Mouse (Mus musculus): ENCODE data around the gene Eri3.

The Eri3 gene

GRCm38 (mm10) chr4:117577579-117577978, 27.4 kb downstream of the Eri3 start:
- no peak for DNase-seq (ENCODE audit: low spot score)

- no peak for DNase-seq (ENCODE audit: low spot score)
Observed at GRCm38 (mm10) chr4:117581626-117582025, 31.5 kb downstream of the Eri3 start.

GRCm38 (mm10) chr4:117585995-117586394, 35.8 kb downstream of the Eri3 start:
- DNase-seq (ENCODE audit: low spot score), result no peak

- DNase-seq (ENCODE audit: low spot score), result no peak
Observed at GRCm38 (mm10) chr4:117587447-117587846, 37.3 kb downstream of the Eri3 start.

- DNase-seq (ENCODE audit: low spot score), result no peak
Observed at GRCm38 (mm10) chr4:117589081-117589660, 39.0 kb downstream of the Eri3 start.

- DNase-seq (ENCODE audit: low spot score), result no peak
Observed at GRCm38 (mm10) chr4:117590781-117591180, 40.6 kb downstream of the Eri3 start.

GRCm38 (mm10) chr4:117592206-117592605, 42.0 kb downstream of the Eri3 start:
- no peak for DNase-seq (ENCODE audit: low spot score)

GRCm38 (mm10) chr4:117595293-117595692, 45.1 kb downstream of the Eri3 start:
- no peak for DNase-seq (ENCODE audit: low spot score)

GRCm38 (mm10) chr4:117599986-117600565, 49.9 kb downstream of the Eri3 start:
- DNase-seq (ENCODE audit: low spot score), result no peak

- DNase-seq (ENCODE audit: low spot score), result no peak
Observed at GRCm38 (mm10) chr4:117601338-117601776, 51.2 kb downstream of the Eri3 start.

GRCm38 (mm10) chr4:117605099-117605953, 55.2 kb downstream of the Eri3 start:
- no peak for DNase-seq (ENCODE audit: low spot score)

- DNase-seq (ENCODE audit: low spot score), result no peak
Observed at GRCm38 (mm10) chr4:117605954-117606227, 55.7 kb downstream of the Eri3 start.

GRCm38 (mm10) chr4:117606831-117607610, 56.9 kb downstream of the Eri3 start:
- no peak for DNase-seq (ENCODE audit: low spot score)

GRCm38 (mm10) chr4:117608265-117608664, 58.1 kb downstream of the Eri3 start:
- no peak for DNase-seq (ENCODE audit: low spot score)

- DNase-seq (ENCODE audit: low spot score), result no peak
Observed at GRCm38 (mm10) chr4:117609371-117610039, 59.3 kb downstream of the Eri3 start.

- no peak for DNase-seq (ENCODE audit: low spot score)
Observed at GRCm38 (mm10) chr4:117611385-117611784, 61.2 kb downstream of the Eri3 start.

GRCm38 (mm10) chr4:117611814-117612213, 61.6 kb downstream of the Eri3 start:
- no peak for DNase-seq (ENCODE audit: low spot score)

GRCm38 (mm10) chr4:117612713-117613112, 62.5 kb downstream of the Eri3 start:
- no peak for DNase-seq (ENCODE audit: low spot score)

GRCm38 (mm10) chr4:117613153-117613773, 63.1 kb downstream of the Eri3 start:
- no peak for DNase-seq (ENCODE audit: low spot score)

- DNase-seq (ENCODE audit: low spot score), result no peak
Observed at GRCm38 (mm10) chr4:117616600-117616999, 66.4 kb downstream of the Eri3 start.

- DNase-seq (ENCODE audit: low spot score), result no peak
Observed at GRCm38 (mm10) chr4:117622270-117622669, 72.1 kb downstream of the Eri3 start.

GRCm38 (mm10) chr4:117623025-117623424, 72.9 kb downstream of the Eri3 start:
- no peak for DNase-seq (ENCODE audit: low spot score)

Data from yolk sac, embryonic 10.5 days (tissue).